Mouse (Mus musculus) MEL (cell line): Measurements from ENCODE around the gene Yif1a. TPM values are rescaled to one million over a fixed set of nuclear protein-coding genes. Genes with fewer than 3 reads are reported as not detected.

Experiments used
- DNase-seq: peaks from one replicate; pipeline ENCODE4 v3.0.0; 2011; ENCODE audit warnings: low read depth, low spot score
- H3K27ac ChIP-seq: 2 replicates; pipeline ENCODE4 v1.5.1; 2012; ENCODE audit warnings: low read depth, mild to moderate bottlenecking, control low read depth, low read length, moderate library complexity; ENCODE audit not compliant: control insufficient read depth
- H3K27me3 ChIP-seq, 2 experiments: fragments of 150-350 bp in 1 of 2; sonication (generic) in 1 of 2; 2 replicates each; pipeline ENCODE4 v1.6.1; 2012; ENCODE audit warnings: low read length in 2 of 2, mild to moderate bottlenecking in 2 of 2, improper control_type of control experiment in 1 of 2, moderate library complexity in 1 of 2; ENCODE audit not compliant: insufficient read depth in 2 of 2, control insufficient read depth in 1 of 2
- H3K36me3 ChIP-seq, 2 experiments: 2 replicates each; pipeline ENCODE4 v1.6.1; 2012 to 2014; ENCODE audit warnings: low read length in 2 of 2, improper control_type of control experiment in 1 of 2, inconsistent platforms in 1 of 2, mild to moderate bottlenecking in 1 of 2; ENCODE audit not compliant: insufficient read depth in 2 of 2, control insufficient read depth in 1 of 2
- H3K4me1 ChIP-seq, 2 experiments: fragments of 150-350 bp in 1 of 2; sonication (generic) in 1 of 2; 2 replicates each; pipeline ENCODE4 v1.6.1; 2012; ENCODE audit warnings: low read length in 2 of 2, improper control_type of control experiment in 1 of 2, mild to moderate bottlenecking in 1 of 2; ENCODE audit not compliant: insufficient read depth in 2 of 2, control insufficient read depth in 1 of 2
- H3K4me3 ChIP-seq, 2 experiments: fragments of 150-350 bp in 1 of 2; sonication (generic) in 1 of 2; 2 replicates each; pipeline ENCODE4 v1.5.1; 2012; ENCODE audit warnings: low read depth in 2 of 2, low read length in 2 of 2, mild to moderate bottlenecking in 2 of 2, moderate library complexity in 2 of 2, control low read depth in 1 of 2, improper control_type of control experiment in 1 of 2; ENCODE audit not compliant: control insufficient read depth in 1 of 2, insufficient read depth in 1 of 2
- H3K79me2 ChIP-seq: 2 replicates; pipeline ENCODE4 v1.6.1; 2012; ENCODE audit warnings: mild to moderate bottlenecking, low read length, moderate library complexity; ENCODE audit not compliant: control insufficient read depth, poor library complexity, insufficient read depth
- H3K9ac ChIP-seq: 2 replicates; pipeline ENCODE4 v1.6.1; 2012; ENCODE audit warnings: low read depth, mild to moderate bottlenecking, control low read depth, low read length, moderate library complexity; ENCODE audit not compliant: control insufficient read depth, poor library complexity, severe bottlenecking
- H3K9me3 ChIP-seq: fragments of 150-350 bp; sonication (generic); replicated peaks from 2 replicates; pipeline ENCODE4 v1.6.1; 2012; ENCODE audit warnings: mild to moderate bottlenecking, low read length, improper control_type of control experiment, moderate library complexity; ENCODE audit not compliant: insufficient read depth
- BHLHE40 ChIP-seq: IDR thresholded peaks from 2 replicates; pipeline ENCODE4 v1.6.1; 2012; ENCODE audit warnings: low read depth, mild to moderate bottlenecking, inconsistent platforms, low read length, improper control_type of control experiment, borderline replicate concordance
- CHD1 ChIP-seq: IDR thresholded peaks from 2 replicates; pipeline ENCODE4 v1.6.1; 2012; ENCODE audit warnings: low read depth, mild to moderate bottlenecking, inconsistent platforms, low read length, improper control_type of control experiment
- CHD2 ChIP-seq: IDR thresholded peaks from 2 replicates; pipeline ENCODE4 v1.6.1; 2011; ENCODE audit warnings: low read length, improper control_type of control experiment
- CTCF ChIP-seq, 3 experiments: IDR thresholded peaks in 2 of 3; conservative IDR thresholded peaks in 1 of 3; 2 replicates each; pipeline ENCODE4 v1.5.1; 2011 to 2012; ENCODE audit warnings: low read length in 3 of 3, low read depth in 2 of 3, mild to moderate bottlenecking in 2 of 3, improper control_type of control experiment in 1 of 3, inconsistent platforms in 1 of 3, mixed read lengths in 1 of 3, moderate library complexity in 1 of 3; ENCODE audit not compliant: control insufficient read depth in 1 of 3, insufficient read depth in 1 of 3, poor library complexity in 1 of 3, severe bottlenecking in 1 of 3
- E2F4 ChIP-seq: IDR thresholded peaks from 2 replicates; pipeline ENCODE4 v1.6.1; 2011; ENCODE audit warnings: low read depth, low read length, improper control_type of control experiment, borderline replicate concordance
- ELF1 ChIP-seq: IDR thresholded peaks from 2 replicates; pipeline ENCODE4 v1.6.1; 2014; ENCODE audit warnings: low read depth, mild to moderate bottlenecking, inconsistent platforms, low read length, improper control_type of control experiment, moderate library complexity
- ETS1 ChIP-seq: IDR thresholded peaks from 2 replicates; pipeline ENCODE4 v1.6.1; 2012; ENCODE audit warnings: low read depth, mild to moderate bottlenecking, inconsistent platforms, low read length, improper control_type of control experiment, moderate library complexity
- GABPA ChIP-seq: IDR thresholded peaks from 2 replicates; pipeline ENCODE4 v1.6.1; 2012; ENCODE audit warnings: low read depth, mild to moderate bottlenecking, inconsistent platforms, low read length, improper control_type of control experiment, moderate library complexity
- HCFC1 ChIP-seq: IDR thresholded peaks from 2 replicates; pipeline ENCODE4 v1.6.1; 2012; ENCODE audit warnings: low read depth, mild to moderate bottlenecking, inconsistent platforms, low read length, improper control_type of control experiment, moderate library complexity
- MAFK ChIP-seq: IDR thresholded peaks from 2 replicates; pipeline ENCODE4 v1.6.1; 2011; ENCODE audit warnings: low read depth, mild to moderate bottlenecking, low read length, improper control_type of control experiment, borderline replicate concordance
- MAX ChIP-seq: IDR thresholded peaks from 2 replicates; pipeline ENCODE4 v1.6.1; 2011; ENCODE audit warnings: low read length, improper control_type of control experiment
- MAZ ChIP-seq: IDR thresholded peaks from 2 replicates; pipeline ENCODE4 v1.6.1; 2012; ENCODE audit warnings: low read depth, mild to moderate bottlenecking, inconsistent platforms, low read length, improper control_type of control experiment
- MEF2A ChIP-seq: IDR thresholded peaks from 2 replicates; pipeline ENCODE4 v1.6.1; 2014; ENCODE audit warnings: low read depth, mild to moderate bottlenecking, inconsistent platforms, low read length, improper control_type of control experiment; ENCODE audit not compliant: poor library complexity, insufficient replicate concordance, severe bottlenecking; ENCODE audit errors: extremely low read depth
- MXI1 ChIP-seq: IDR thresholded peaks from 2 replicates; pipeline ENCODE4 v1.6.1; 2011; ENCODE audit warnings: mild to moderate bottlenecking, low read depth, low read length, improper control_type of control experiment
- MYB ChIP-seq: IDR thresholded peaks from 2 replicates; pipeline ENCODE4 v1.6.1; 2011; ENCODE audit warnings: mild to moderate bottlenecking, low read depth, low read length, improper control_type of control experiment
- MYC ChIP-seq: IDR thresholded peaks from 2 replicates; pipeline ENCODE4 v1.6.1; 2011; ENCODE audit warnings: low read depth, mild to moderate bottlenecking, low read length, improper control_type of control experiment, moderate library complexity
- NELFE ChIP-seq: IDR thresholded peaks from 2 replicates; pipeline ENCODE4 v1.6.1; 2011; ENCODE audit warnings: low read depth, low read length, improper control_type of control experiment
- POLR2A ChIP-seq, 2 experiments: IDR thresholded peaks; 2 replicates each; pipeline ENCODE4 v1.6.1; 2011 to 2012; ENCODE audit warnings: low read length in 2 of 2, mild to moderate bottlenecking in 2 of 2, control low read depth in 1 of 2, improper control_type of control experiment in 1 of 2, low read depth in 1 of 2, moderate library complexity in 1 of 2; ENCODE audit not compliant: control insufficient read depth in 1 of 2, insufficient read depth in 1 of 2, poor library complexity in 1 of 2
- POLR2AphosphoS5 ChIP-seq: IDR thresholded peaks from 2 replicates; pipeline ENCODE4 v1.6.1; 2012; ENCODE audit warnings: low read depth, borderline replicate concordance, mild to moderate bottlenecking, inconsistent platforms, low read length, moderate library complexity, mixed read lengths
- RAD21 ChIP-seq: IDR thresholded peaks from 2 replicates; pipeline ENCODE4 v1.6.1; 2011; ENCODE audit warnings: mild to moderate bottlenecking, low read depth, low read length, improper control_type of control experiment
- SIN3A ChIP-seq: IDR thresholded peaks from 2 replicates; pipeline ENCODE4 v1.6.1; 2012; ENCODE audit warnings: low read length, improper control_type of control experiment, inconsistent platforms
- SMC3 ChIP-seq: IDR thresholded peaks from 2 replicates; pipeline ENCODE4 v1.6.1; 2011; ENCODE audit warnings: low read depth, low read length, improper control_type of control experiment
- TAL1 ChIP-seq: IDR thresholded peaks from 2 replicates; pipeline ENCODE4 v1.6.1; 2012; ENCODE audit warnings: mild to moderate bottlenecking, inconsistent platforms, low read length, moderate library complexity, mixed read lengths
- TBP ChIP-seq: IDR thresholded peaks from 2 replicates; pipeline ENCODE4 v1.8.0; 2011; ENCODE audit warnings: low read depth, low read length, improper control_type of control experiment
- UBTF ChIP-seq: IDR thresholded peaks from 2 replicates; pipeline ENCODE4 v1.6.1; 2012; ENCODE audit warnings: low read depth, mild to moderate bottlenecking, inconsistent platforms, low read length, improper control_type of control experiment, moderate library complexity, borderline replicate concordance; ENCODE audit not compliant: insufficient read depth
- USF2 ChIP-seq, 2 experiments: IDR thresholded peaks; 2 replicates each; pipeline ENCODE4 v1.6.1; 2011 to 2012; ENCODE audit warnings: improper control_type of control experiment in 2 of 2, low read length in 2 of 2, borderline replicate concordance in 1 of 2, inconsistent platforms in 1 of 2, low read depth in 1 of 2, mild to moderate bottlenecking in 1 of 2; ENCODE audit not compliant: insufficient read depth in 1 of 2
- ZC3H11A ChIP-seq: IDR thresholded peaks from 2 replicates; pipeline ENCODE4 v1.6.1; 2012; ENCODE audit warnings: low read depth, mild to moderate bottlenecking, inconsistent platforms, low read length, improper control_type of control experiment
- ZKSCAN1 ChIP-seq: IDR thresholded peaks from 2 replicates; pipeline ENCODE4 v1.6.1; 2012; ENCODE audit warnings: low read depth, mild to moderate bottlenecking, inconsistent platforms, low read length, improper control_type of control experiment, moderate library complexity
- ZMIZ1 ChIP-seq: IDR thresholded peaks from 2 replicates; pipeline ENCODE4 v1.6.1; 2012; ENCODE audit warnings: low read depth, mild to moderate bottlenecking, inconsistent platforms, low read length, improper control_type of control experiment, moderate library complexity
- polyA plus RNA-seq, 2 experiments: library from polyadenylated mRNA; stranded (reverse) in 1 of 2; unstranded in 1 of 2; fragments of >175 nt in 1 of 2; fragments of >200 nt in 1 of 2; gene quantifications; 2 replicates each; pipeline versions ENCODE4 v1.2.1 to v1.2.4; 2012; ENCODE audit warnings: low replicate concordance in 2 of 2, low read depth in 1 of 2; ENCODE audit not compliant: insufficient read length in 2 of 2, insufficient read depth in 1 of 2, missing spikeins in 1 of 2
- total RNA-seq: library from RNA; depleted of rRNA; stranded (reverse); fragments of 300-350 nt; gene quantifications from 2 replicates; pipeline ENCODE4 v1.2.3, GENCODE M21; 2012

The Yif1a gene
- total and polyA plus RNA-seq, 3 experiments = 54.0 to 64.3 TPM; not detected in 1

- Histone ChIP-seq H3K9me3 (no peaks in the 10 kb centered on the region), H3K9ac (no peak overlapping the region), H3K4me1 (peaks cover 0 to 25% of the 10 kb centered on the region in 2 experiments; a peak in 2 of 4 replicates), H3K27me3 (no peaks in the 10 kb centered on the region), H3K36me3 (peaks cover 0 to 4% of the 10 kb centered on the region in 2 experiments; a peak in 2 of 4 replicates), H3K27ac (no peak overlapping the region), H3K79me2 (peaks cover 3% of the 10 kb centered on the region; the same call in 1 of the 2 replicates), H3K4me3 (no peak overlapping the region)
- no peak for TF ChIP-seq MYC
- no peak for TF ChIP-seq CHD1
- no peak for TF ChIP-seq UBTF
- no peak for TF ChIP-seq MAX
- no peak for TF ChIP-seq CTCF (IDR thresholded peaks at IDR 0.05 in 2 of 3, conservative IDR thresholded peaks at IDR 0.05 in 1 of 3; ENCODE audit: control insufficient read depth in 1 of 3, insufficient read depth in 1 of 3, low read depth in 2 of 3, low read length in 3 of 3, poor library complexity in 1 of 3, severe bottlenecking in 1 of 3)
- no peak for TF ChIP-seq MAFK
- TF ChIP-seq BHLHE40 = no peak
- no peak for TF ChIP-seq E2F4
- TF ChIP-seq RAD21 = no peak
- TF ChIP-seq MEF2A = no peak
- TF ChIP-seq POLR2AphosphoS5 = no peak
- no peak for TF ChIP-seq ELF1
- no peak for TF ChIP-seq USF2 (IDR thresholded peaks at IDR 0.05; ENCODE audit: borderline replicate concordance in 1 of 2, insufficient read depth in 1 of 2, low read depth in 1 of 2, low read length in 2 of 2)
- no peak for TF ChIP-seq HCFC1
- no peak for TF ChIP-seq TBP
- TF ChIP-seq POLR2A (IDR thresholded peaks at IDR 0.05; ENCODE audit: control insufficient read depth in 1 of 2, insufficient read depth in 1 of 2, low read depth in 1 of 2, low read length in 2 of 2, poor library complexity in 1 of 2) = no peak
- TF ChIP-seq SMC3 = no peak
- TF ChIP-seq MYB = no peak
- TF ChIP-seq GABPA = no peak
- DNase-seq = no peak
Observed at GRCm38 (mm10) chr19:5092083-5092482, 3.7 kb downstream of the Yif1a start.

- no peak for DNase-seq
- Histone ChIP-seq H3K9ac (no peak overlapping the region), H3K79me2 (peaks cover 2% of the 10 kb centered on the region; the same call in 1 of the 2 replicates), H3K27ac (no peak overlapping the region), H3K36me3 (peaks cover 0 to 4% of the 10 kb centered on the region in 2 experiments; a peak in 2 of 4 replicates), H3K4me3 (no peak overlapping the region), H3K27me3 (no peaks in the 10 kb centered on the region), H3K9me3 (no peaks in the 10 kb centered on the region), H3K4me1 (peaks cover 0 to 19% of the 10 kb centered on the region in 2 experiments; a peak in 2 of 4 replicates)
- TF ChIP-seq CHD2 = no peak
- TF ChIP-seq SIN3A = no peak
- no peak for TF ChIP-seq SMC3
- TF ChIP-seq MAZ = no peak
- TF ChIP-seq NELFE = no peak
- no peak for TF ChIP-seq GABPA
- no peak for TF ChIP-seq POLR2AphosphoS5
- no peak for TF ChIP-seq MYB
- TF ChIP-seq TAL1 = no peak
- no peak for TF ChIP-seq ZMIZ1
- no peak for TF ChIP-seq MXI1
- TF ChIP-seq MEF2A = no peak
- no peak for TF ChIP-seq HCFC1
- TF ChIP-seq ZC3H11A = no peak
- TF ChIP-seq E2F4 = no peak
- no peak for TF ChIP-seq ETS1
- no peak for TF ChIP-seq ZKSCAN1
- no peak for TF ChIP-seq MYC
- no peak for TF ChIP-seq POLR2A (IDR thresholded peaks at IDR 0.05; ENCODE audit: control insufficient read depth in 1 of 2, insufficient read depth in 1 of 2, low read depth in 1 of 2, low read length in 2 of 2, poor library complexity in 1 of 2)
Observed at GRCm38 (mm10) chr19:5093481-5094242, 5.3 kb downstream of the Yif1a start.
